Mouse (Mus musculus): ENCODE results near the gene Glra4. TPM values are rescaled to one million over a fixed set of nuclear protein-coding genes. Genes with fewer than 3 reads are reported as not detected.
"Not testable (repeated sequence)": the region's sequence is repeated elsewhere in the genome, so short reads cannot be mapped to it uniquely, and the experiment has no call there.

The Glra4 gene
- polyA plus RNA-seq, 1 experiment from 2014 or later = 0.10 TPM

DNA sequence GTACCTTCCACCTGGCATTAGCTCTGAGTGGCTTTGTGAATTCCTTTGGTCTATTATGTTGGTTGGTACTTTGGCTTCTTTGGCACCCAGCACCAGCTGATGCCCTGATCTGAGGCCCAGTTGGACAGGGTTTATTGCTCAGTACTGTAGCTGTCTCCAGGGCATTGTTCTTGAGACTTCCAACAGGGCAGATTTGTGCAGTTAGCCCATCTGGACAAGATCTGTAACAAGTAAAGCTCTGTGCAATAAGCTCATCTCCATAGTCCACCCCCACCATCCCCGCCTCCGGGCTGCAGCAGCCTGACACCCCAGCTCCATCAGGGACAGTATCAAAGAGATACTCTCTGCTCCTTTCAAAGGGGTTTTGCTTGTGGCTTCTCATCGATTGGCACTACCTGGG is 24.5 kb downstream of the Glra4 start:
- Histone ChIP-seq H3K9ac (no peak overlapping the region), H3K27me3 (no peaks in the 10 kb centered on the region), H3K4me1 (no peaks in the 10 kb centered on the region), H3K27ac (no peak overlapping the region), H3K4me2 (replicated peaks) (no peak overlapping the region), H3K36me3 (peaks cover 7% of the 10 kb centered on the region; the same call in 1 of the 2 replicates), H3K4me3 (no peak overlapping the region), H3K9me3 (no peaks in the 10 kb centered on the region)
- WGBS = 98% methylated on average over 3 of the region's 3 CpGs
- no peak for ATAC-seq (ENCODE audit: low FRiP score, low read depth)

DNA sequence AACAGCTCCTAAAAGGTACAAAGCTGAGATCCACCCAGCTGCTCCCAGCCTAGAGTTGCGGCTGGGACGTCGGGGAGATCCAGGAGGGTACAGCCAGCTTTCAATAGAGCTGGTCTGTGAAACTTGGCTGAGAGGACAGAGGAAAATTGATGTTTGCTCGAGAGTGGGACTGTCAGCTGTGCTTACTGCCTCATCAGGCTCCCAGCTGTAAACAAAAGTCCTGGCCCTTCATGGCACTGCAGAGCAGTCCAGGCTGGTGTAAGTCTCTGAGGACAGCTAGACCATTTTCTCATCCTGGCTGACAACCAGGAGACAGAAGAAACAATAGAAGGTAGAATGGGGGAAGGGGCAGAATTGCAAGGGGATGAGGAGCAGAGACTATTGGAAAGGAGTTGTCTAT is 30.6 kb downstream of the Glra4 start:
- no peak overlapping the region for H3K4me3 ChIP-seq
- WGBS = 78% methylated on average over 4 of the region's 4 CpGs
- H3K36me3 ChIP-seq = 0 out of 2 replicates have a peak, but pooled peaks cover 4% of the 10 kb centered on the region
- H3K4me1 ChIP-seq = no peaks in the 10 kb centered on the region
- no peak overlapping the region for H3K27ac ChIP-seq
- H3K4me2 ChIP-seq (replicated peaks) = no peak overlapping the region
- no peaks in the 10 kb centered on the region for H3K9me3 ChIP-seq
- peaks cover 3% of the 10 kb centered on the region; the same call in 1 of the 2 replicates for H3K27me3 ChIP-seq
- H3K9ac ChIP-seq = no peak overlapping the region
- ATAC-seq (ENCODE audit: low FRiP score, low read depth) = no peak

DNA sequence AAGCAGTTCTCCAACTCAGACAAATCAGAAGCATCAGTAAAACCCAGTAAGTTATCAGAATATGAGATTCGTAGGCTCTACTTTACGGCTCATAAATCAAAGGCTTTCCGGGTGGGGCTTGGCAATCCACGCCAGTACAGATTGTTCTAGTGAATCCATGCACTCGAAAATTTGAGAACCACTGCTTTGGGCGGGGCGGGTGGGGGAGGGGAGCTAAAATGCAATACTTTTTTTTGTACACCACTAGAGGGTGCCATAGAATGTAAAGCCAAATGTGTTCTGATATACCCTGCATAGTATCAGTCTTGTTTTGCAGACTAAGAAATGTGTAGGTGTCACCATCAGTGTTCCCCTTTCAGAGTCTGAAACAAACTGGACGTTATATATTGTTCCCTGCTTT is 35.3 kb downstream of the Glra4 start:
- Histone ChIP-seq H3K4me2 (replicated peaks) (no peak overlapping the region), H3K9ac (no peak overlapping the region), H3K27ac (no peak overlapping the region), H3K9me3 (no peaks in the 10 kb centered on the region), H3K27me3 (peaks cover 3% of the 10 kb centered on the region; the same call in 1 of the 2 replicates), H3K36me3 (no peaks in the 10 kb centered on the region), H3K4me3 (no peak overlapping the region), H3K4me1 (no peaks in the 10 kb centered on the region)
- ATAC-seq (ENCODE audit: low FRiP score, low read depth) = no peak
- 77% methylated on average over 8 of the region's 8 CpGs for WGBS

DNA sequence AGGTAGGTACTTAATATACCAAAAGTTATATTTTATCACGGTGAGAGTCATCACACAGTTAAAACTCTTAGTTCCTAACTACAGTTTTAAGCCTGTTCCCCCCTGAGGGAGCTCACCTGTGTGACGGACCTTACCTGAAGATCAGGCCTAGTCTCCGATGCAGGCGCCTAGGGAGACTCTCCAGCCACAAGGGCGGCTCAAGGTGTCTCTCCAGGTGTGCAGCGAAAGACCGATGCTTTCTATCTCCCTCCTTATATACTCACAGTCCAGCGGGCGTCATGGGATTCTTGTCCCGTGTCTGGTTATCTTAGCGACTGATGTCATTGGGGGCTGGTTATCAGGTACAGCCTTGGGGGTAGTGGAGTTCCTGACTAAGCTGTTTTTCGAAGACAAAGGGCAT is 36.5 kb downstream of the Glra4 start, which contains the start of gene Morf4l2:
Gene Morf4l2 (minus strand): TSS at position 232 of the 400 bp plus-strand sequence.
- ATAC-seq (ENCODE audit: low FRiP score, low read depth) = no peak
- 88% methylated on average over 12 of the region's 12 CpGs for WGBS
- peak within 1 kb of the TSS; percentile 55 for H3K4me3 ChIP-seq
- peak within 1 kb of the TSS; percentile 56; the same call in 1 of the 2 replicates for H3K9ac ChIP-seq
- peaks cover 5% of the 10 kb centered on the region; the same call in 1 of the 2 replicates for H3K36me3 ChIP-seq
- H3K27ac ChIP-seq = peak within 1 kb of the TSS; percentile 84
- peaks cover 3% of the 10 kb centered on the region; the same call in 1 of the 2 replicates for H3K27me3 ChIP-seq
- H3K9me3 ChIP-seq = no peaks in the 10 kb centered on the region
- H3K4me2 ChIP-seq (replicated peaks) = peak within 1 kb of the TSS; percentile 59
- H3K4me1 ChIP-seq = peaks cover 5% of the 10 kb centered on the region

DNA sequence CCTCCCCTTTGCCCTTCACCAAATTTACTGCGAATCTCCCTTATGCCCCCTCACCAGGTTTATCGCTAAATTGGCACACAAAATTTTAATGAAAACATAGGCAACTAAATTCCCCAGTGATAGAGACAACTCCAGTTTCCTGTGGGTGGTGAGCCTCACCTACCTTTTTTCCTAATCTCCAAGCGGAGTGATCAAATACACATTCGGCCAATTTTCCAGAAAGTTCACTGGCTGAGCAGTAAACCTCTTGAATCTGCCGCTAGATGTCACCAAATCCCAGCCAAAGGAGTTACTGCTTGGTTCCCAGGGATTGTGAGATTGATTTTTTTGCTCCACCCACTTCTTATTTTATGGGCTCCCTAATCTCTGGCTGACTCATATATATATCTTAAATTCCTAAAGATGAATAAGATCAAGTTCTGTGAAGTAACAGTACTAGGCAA is 37.3 kb downstream of the Glra4 start:
- peaks cover under 1% of the 10 kb centered on the region; the same call in 1 of the 2 replicates for H3K27me3 ChIP-seq
- peak overlapping the region; percentile 56; the same call in 1 of the 2 replicates for H3K9ac ChIP-seq
- H3K27ac ChIP-seq = peak overlapping the region; percentile 84
- no peak for ATAC-seq (ENCODE audit: low FRiP score, low read depth)
- WGBS = 19% methylated on average over 5 of the region's 5 CpGs
- H3K36me3 ChIP-seq = peaks cover 6% of the 10 kb centered on the region; the same call in 1 of the 2 replicates
- H3K4me2 ChIP-seq (replicated peaks) = peak overlapping the region; percentile 59
- no peaks in the 10 kb centered on the region for H3K9me3 ChIP-seq
- H3K4me3 ChIP-seq = peak overlapping the region; percentile 55
- H3K4me1 ChIP-seq = peaks cover 7% of the 10 kb centered on the region

DNA sequence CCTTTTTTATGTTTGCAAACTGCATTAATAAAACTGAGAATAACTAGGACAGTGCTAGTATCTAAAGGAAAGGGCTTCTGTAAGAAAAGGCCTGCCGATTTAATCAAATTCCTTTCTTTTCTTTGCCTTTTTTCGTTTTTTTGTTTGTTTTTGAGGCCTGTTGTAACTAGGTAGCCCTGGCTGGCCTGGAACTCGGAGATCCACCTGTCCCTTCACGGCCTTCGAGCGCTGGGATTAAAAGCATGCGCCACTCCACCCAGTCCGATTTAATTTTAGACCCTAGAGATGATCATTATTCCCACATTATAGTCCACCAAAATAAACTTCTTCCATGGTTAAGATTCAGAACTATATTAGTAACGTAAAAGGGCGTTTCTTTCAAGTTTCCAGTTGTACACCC is 37.7 kb downstream of the Glra4 start:
- Histone ChIP-seq H3K36me3 (peaks cover 6% of the 10 kb centered on the region; the same call in 1 of the 2 replicates), H3K4me3 (peak overlapping the region; percentile 55), H3K4me2 (replicated peaks) (peak overlapping the region; percentile 59), H3K27me3 (no peaks in the 10 kb centered on the region; the same call in 1 of the 2 replicates), H3K9ac (peak overlapping the region; percentile 56; the same call in 1 of the 2 replicates), H3K27ac (peak overlapping the region; percentile 84), H3K9me3 (no peaks in the 10 kb centered on the region), H3K4me1 (peaks cover 7% of the 10 kb centered on the region)
- no peak for ATAC-seq (ENCODE audit: low FRiP score, low read depth)
- WGBS = 23% methylated on average over 10 of the region's 10 CpGs

DNA sequence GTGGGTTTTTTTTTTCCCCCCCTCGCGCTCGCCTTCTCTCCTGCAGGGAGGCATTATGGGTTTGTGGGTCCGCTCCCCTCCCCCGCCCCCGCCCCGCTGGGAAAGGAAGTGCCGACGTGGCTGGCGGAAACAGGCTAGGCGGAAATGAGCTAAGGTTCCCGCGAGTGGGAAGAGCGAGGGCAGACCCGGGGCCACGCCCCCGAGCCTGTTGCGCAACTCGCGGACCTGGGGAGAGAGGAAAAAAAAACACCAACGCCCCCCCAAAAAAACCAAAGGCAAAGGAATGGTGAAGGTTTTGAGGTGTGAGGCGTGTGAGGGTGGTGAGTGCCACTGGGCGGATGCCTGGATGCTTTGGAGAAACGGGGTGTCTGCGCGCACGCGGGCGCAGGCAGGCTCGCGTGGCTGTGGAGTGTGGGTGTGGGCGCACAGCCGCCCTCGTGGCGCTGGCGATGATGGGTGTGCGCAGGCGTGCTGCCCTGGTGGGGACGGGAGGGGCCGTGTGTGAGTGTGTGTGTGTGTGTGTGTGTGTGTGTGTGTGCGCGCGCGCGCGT is 38.2 kb downstream of the Glra4 start:
- peaks cover 6% of the 10 kb centered on the region; the same call in 1 of the 2 replicates for H3K36me3 ChIP-seq
- peak overlapping the region; percentile 59 for H3K4me2 ChIP-seq (replicated peaks)
- peak overlapping the region; percentile 56; the same call in 1 of the 2 replicates for H3K9ac ChIP-seq
- WGBS = 23% methylated on average over 46 of the region's 46 CpGs
- no peaks in the 10 kb centered on the region for H3K9me3 ChIP-seq
- H3K27me3 ChIP-seq = no peaks in the 10 kb centered on the region; the same call in 1 of the 2 replicates
- peak overlapping the region; percentile 55 for H3K4me3 ChIP-seq
- peaks cover 7% of the 10 kb centered on the region for H3K4me1 ChIP-seq
- peak overlapping the region; percentile 84 for H3K27ac ChIP-seq
- peak; percentile 78 for ATAC-seq (ENCODE audit: low FRiP score, low read depth)

DNA sequence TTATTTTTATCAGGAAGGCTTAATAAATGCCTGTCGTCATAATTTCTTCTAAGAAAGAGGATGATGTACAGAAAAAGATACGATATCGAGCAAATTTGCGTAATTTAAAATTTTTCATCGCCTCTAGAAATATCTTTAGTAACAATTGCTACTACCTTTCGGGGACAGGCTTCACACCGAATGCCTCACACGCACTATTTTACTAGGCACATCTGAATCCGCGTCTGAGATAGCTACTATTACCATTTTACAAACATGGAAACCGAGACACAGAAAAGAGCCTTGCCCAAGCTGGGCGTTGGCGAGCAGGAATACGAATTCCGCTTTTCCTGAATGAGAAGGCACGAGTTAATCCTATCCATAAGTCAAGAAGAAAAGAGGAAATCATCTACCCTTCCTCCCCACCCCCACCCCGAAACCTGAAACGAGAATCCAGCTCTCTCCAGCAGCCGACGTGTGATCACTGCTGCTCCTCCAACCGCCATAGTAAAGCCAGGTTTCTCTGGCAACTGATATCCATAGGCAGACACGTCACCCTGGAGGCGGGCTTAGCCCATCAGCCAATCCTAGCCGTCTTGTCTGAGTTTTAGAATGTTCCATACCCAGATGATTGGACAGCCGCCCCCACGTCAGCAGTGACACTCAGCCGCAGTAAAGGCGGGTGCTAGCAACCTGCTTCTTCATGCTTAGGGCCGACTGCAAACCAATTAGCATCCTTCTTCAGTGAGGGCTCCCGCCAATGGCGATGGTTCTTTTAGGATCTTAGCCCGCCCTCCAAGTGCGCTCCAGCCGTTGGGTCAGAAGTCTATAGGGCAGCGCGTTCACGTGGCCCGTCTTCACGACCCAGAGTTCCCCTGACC is 38.9 kb downstream of the Glra4 start:
- H3K4me1 ChIP-seq = peaks cover 7% of the 10 kb centered on the region
- peak overlapping the region; percentile 55 for H3K4me3 ChIP-seq
- H3K9ac ChIP-seq = peak overlapping the region; percentile 76
- no peaks in the 10 kb centered on the region for H3K9me3 ChIP-seq
- H3K4me2 ChIP-seq (replicated peaks) = no peak overlapping the region
- 19% methylated on average over 39 of the region's 39 CpGs for WGBS
- peak overlapping the region; percentile 84 for H3K27ac ChIP-seq
- no peaks in the 10 kb centered on the region; the same call in 1 of the 2 replicates for H3K27me3 ChIP-seq
- peak; percentile 97 for ATAC-seq (ENCODE audit: low FRiP score, low read depth)
- peaks cover 8% of the 10 kb centered on the region; the same call in 1 of the 2 replicates for H3K36me3 ChIP-seq

DNA sequence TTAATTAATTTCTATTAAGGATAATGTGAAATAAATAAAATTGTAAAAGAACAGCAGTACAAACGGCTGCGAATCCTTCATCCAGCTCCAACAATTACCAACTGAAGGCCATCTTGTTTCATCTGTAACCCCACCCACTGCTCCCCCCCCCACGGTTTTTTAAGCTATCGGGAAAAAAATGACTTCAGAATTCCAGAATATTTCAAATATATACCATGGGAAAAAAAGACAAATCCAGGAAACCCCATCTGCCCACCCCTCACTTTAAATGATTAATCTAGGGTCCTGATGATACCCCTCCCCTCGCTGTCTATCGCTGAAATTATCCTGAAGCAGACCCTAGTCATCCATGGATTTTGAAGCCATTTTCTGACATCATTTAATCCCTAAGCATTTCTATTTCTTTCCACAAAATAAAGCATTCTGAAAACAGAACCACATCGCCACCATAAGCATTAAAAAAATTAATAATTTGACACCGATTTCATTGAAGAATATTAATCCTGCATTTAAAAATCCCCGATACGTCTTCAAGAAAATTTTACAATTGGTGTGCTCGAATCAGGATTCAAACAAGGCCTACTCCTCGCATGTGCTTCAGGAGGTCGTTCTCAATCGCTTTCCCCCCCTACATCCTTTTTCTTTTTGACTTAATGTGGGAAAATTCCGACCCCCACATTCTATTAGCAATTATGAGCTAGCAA is 39.7 kb downstream of the Glra4 start:
- H3K9me3 ChIP-seq = no peaks in the 10 kb centered on the region
- no peaks in the 10 kb centered on the region for H3K27me3 ChIP-seq
- 16% methylated on average over 15 of the region's 15 CpGs for WGBS
- H3K4me2 ChIP-seq (replicated peaks) = peak overlapping the region; percentile 65
- H3K4me3 ChIP-seq = peak overlapping the region; percentile 55
- no peak for ATAC-seq (ENCODE audit: low FRiP score, low read depth)
- H3K9ac ChIP-seq = peak overlapping the region; percentile 76
- H3K27ac ChIP-seq = peak overlapping the region; percentile 83
- H3K36me3 ChIP-seq = peaks cover 12% of the 10 kb centered on the region
- peaks cover 7% of the 10 kb centered on the region for H3K4me1 ChIP-seq

DNA sequence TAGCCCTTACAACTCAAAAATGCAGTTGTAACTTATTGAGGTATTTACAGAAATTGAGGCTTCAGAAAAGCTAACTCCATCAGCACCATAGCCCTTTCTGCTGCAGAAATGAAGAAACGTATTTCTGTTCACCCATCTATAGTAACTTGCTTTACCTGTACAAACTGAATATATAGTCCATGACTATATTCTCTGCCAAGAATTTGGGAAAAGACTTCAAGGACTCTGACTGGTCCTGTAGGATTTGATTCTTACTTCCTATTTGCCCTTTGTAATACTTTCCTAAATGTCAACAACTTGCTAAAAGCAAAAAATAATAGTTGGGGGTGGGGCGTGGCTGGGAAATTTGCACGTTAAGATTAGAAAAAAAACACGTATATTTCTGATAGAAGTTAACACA is 47.9 kb downstream of the Glra4 start:
- no peak for ATAC-seq (ENCODE audit: low FRiP score, low read depth)
- H3K4me2 ChIP-seq (replicated peaks) = no peak overlapping the region
- no peaks in the 10 kb centered on the region for H3K4me1 ChIP-seq
- 87% methylated on average over 4 of the region's 4 CpGs for WGBS
- H3K4me3 ChIP-seq = no peak overlapping the region
- no peaks in the 10 kb centered on the region for H3K27me3 ChIP-seq
- H3K36me3 ChIP-seq = peaks cover 16% of the 10 kb centered on the region; the same call in 1 of the 2 replicates
- H3K27ac ChIP-seq = no peak overlapping the region
- no peak overlapping the region for H3K9ac ChIP-seq
- H3K9me3 ChIP-seq = no peaks in the 10 kb centered on the region

DNA sequence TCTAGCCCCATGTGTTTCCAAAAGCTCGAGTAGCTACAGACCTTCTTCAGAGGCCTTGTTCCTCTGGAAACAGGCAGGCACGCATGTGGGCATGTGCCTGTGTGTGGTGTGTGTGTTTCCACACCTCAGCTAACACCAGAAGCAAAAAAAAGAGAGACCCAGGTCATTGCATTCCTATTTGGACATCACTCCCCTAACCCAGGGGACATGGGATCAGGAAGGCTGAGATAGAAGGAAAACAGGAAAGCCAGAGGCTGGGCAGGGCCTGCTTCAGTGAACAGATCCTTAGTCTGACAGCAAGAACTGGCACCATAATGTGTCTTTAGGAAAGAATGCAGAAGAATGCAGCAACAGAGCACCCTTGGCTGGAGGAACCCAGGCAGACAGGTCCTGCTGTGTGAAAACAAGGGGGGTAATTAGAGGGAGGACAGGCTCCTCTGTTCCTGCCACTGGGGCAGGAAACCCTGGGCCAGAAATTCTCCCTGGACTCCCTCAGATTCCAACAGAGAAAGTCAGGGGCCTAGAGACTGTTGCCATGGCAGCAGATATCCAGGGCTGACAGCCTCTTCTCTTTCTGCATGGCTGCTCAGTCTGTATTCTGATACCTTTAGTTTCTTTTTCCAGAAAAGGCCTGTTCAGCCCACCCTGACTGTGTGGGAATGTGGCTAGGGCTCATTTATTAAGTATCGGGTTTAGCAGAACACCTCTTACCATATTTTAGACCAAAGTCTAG is 65.0 kb downstream of the Glra4 start:
- not testable (repeated sequence) for H3K27me3 ChIP-seq; H3K27ac ChIP-seq; H3K9ac ChIP-seq; H3K4me1 ChIP-seq; H3K4me3 ChIP-seq; H3K36me3 ChIP-seq; H3K9me3 ChIP-seq; H3K4me2 ChIP-seq (replicated peaks)
- peak; percentile 64; the same call in 1 of the 2 replicates for ATAC-seq (ENCODE audit: low FRiP score, low read depth)
- WGBS = 59% methylated on average over 3 of the region's 3 CpGs

Data from limb, embryonic 13.5 days (tissue).